Mouse (Mus musculus): Measurements from ENCODE around the gene Col27a1.

GRCm38 (mm10) chr4:63296876-63297275 is 83.1 kb downstream of the Col27a1 start:
- TF ChIP-seq GATA1 (IDR thresholded peaks at IDR 0.05; ENCODE audit: borderline replicate concordance, low read length) (no peak), FLI1 (IDR thresholded peaks at IDR 0.05; ENCODE audit: low read length) (no peak)
